Mouse (Mus musculus): ENCODE data around the gene Pias3. TPM values are rescaled to one million over a fixed set of nuclear protein-coding genes. Genes with fewer than 3 reads are reported as not detected.
"Not testable (repeated sequence)": the region's sequence is repeated elsewhere in the genome, so short reads cannot be mapped to it uniquely, and the experiment has no call there.

The Pias3 gene
- polyA plus RNA-seq (2012; rRNA removed) (100 and 112 TPM in 2 replicates), polyA plus RNA-seq (2014; fragmentation: Nextera tagmentation; extraction: Ambion mirVana) (52.2 and 53.4 TPM in 2 replicates)

DNA sequence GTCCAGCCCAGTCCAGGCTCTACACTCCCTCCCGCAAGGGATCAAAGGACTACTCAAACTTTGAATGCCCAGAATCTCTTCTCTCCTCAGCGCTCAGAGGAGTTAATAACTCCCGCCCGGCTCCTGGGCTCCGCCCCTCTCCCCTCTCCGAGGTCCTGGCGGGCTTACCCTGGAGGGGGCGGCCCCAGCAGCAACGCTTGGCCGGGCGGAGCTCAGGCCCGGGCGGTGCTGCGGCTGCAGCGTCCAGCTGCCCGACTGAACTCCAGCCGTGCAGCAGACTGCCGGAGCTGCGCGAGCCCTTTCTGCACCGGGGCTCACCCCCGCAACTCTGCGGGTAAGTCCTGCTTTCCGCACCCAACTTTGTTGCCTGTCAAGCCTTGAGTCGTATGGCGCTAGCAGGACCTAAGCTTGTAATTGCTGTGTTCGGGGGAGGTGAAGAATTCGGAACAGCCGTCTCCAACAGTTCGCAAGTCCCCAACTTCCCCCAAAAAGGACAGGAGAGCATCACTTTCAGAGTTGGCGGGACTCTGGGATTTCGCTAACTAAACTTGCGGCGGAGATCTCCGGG, at the start of gene Pias3:
TSS of gene Pias3 (plus strand) at position 187 of the 568 bp plus-strand sequence.
- Histone ChIP-seq H3K9me3 (ENCODE audit: control insufficient read depth, low read length) (no peaks in the 10 kb centered on the region), H3K27ac (replicated peaks; ENCODE audit: low read depth, low read length) (peak within 1 kb of the TSS; percentile 91), H3K36me3 (ENCODE audit: control insufficient read depth, insufficient read depth, low read length) (peaks cover 20% of the 10 kb centered on the region), H3K4me2 (replicated peaks; ENCODE audit: low read depth, low read length, severe bottlenecking) (peak within 1 kb of the TSS; percentile 72), H3K9ac (ENCODE audit: low read depth, low read length, severe bottlenecking) (peak within 1 kb of the TSS; percentile 79), H3K4me1 (ENCODE audit: control insufficient read depth, insufficient read depth, low read length) (peaks cover 14% of the 10 kb centered on the region), H3K27me3 (ENCODE audit: control insufficient read depth, insufficient read depth, low read length) (no peaks in the 10 kb centered on the region), H3K4me3 (replicated peaks; ENCODE audit: low read length) (peak within 1 kb of the TSS; percentile 81)
- DNase-seq (ENCODE audit: low spot score) (peak; percentile 88), ATAC-seq (ENCODE audit: low FRiP score, low read depth) (peak; percentile 85)
- under 1% methylated on average over 35 of the region's 35 CpGs for WGBS
- TF ChIP-seq POLR2A (IDR thresholded peaks at IDR 0.05; ENCODE audit: borderline replicate concordance, extremely low read depth, insufficient read depth, insufficient read length), result 0 out of 2 replicates have a peak, but pooled peaks have one; percentile 70

DNA sequence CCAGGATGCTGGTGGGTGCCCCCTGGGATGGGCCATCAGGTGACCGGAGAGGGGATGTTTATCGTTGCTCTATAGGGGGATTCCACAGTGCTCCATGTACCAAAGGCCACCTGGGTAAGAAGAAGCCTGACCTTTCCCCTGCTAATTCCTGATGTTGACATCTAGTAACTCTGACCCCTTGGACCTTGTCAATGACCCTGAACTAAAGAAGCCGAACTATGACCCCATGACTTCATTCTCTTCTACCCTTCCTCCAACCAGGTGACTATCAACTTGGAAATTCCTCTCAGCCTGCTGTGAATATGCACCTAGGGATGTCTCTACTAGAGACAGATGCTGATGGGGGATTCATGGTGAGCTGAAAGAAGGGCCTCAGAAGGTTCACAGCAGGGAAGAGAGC, 48.8 kb upstream of the Pias3 start:
- H3K27ac ChIP-seq (replicated peaks; ENCODE audit: low read depth, low read length), result no peak overlapping the region
- H3K36me3 ChIP-seq (ENCODE audit: control insufficient read depth, insufficient read depth, low read length), result peaks cover 35% of the 10 kb centered on the region
- ATAC-seq (ENCODE audit: low FRiP score, low read depth), result no peak
- DNase-seq (ENCODE audit: low spot score), result no peak
- H3K4me1 ChIP-seq (ENCODE audit: control insufficient read depth, insufficient read depth, low read length), result 0 out of 2 replicates have a peak, but pooled peaks cover 5% of the 10 kb centered on the region
- 90% methylated on average over 3 of the region's 3 CpGs for WGBS
- no peak for TF ChIP-seq POLR2A (IDR thresholded peaks at IDR 0.05; ENCODE audit: borderline replicate concordance, extremely low read depth, insufficient read depth, insufficient read length)
- no peaks in the 10 kb centered on the region for H3K27me3 ChIP-seq (ENCODE audit: control insufficient read depth, insufficient read depth, low read length)
- no peak overlapping the region for H3K4me3 ChIP-seq (replicated peaks; ENCODE audit: low read length)
- no peaks in the 10 kb centered on the region for H3K9me3 ChIP-seq (ENCODE audit: control insufficient read depth, low read length)
- no peak overlapping the region for H3K4me2 ChIP-seq (replicated peaks; ENCODE audit: low read depth, low read length, severe bottlenecking)
- H3K9ac ChIP-seq (ENCODE audit: low read depth, low read length, severe bottlenecking), result no peak overlapping the region

DNA sequence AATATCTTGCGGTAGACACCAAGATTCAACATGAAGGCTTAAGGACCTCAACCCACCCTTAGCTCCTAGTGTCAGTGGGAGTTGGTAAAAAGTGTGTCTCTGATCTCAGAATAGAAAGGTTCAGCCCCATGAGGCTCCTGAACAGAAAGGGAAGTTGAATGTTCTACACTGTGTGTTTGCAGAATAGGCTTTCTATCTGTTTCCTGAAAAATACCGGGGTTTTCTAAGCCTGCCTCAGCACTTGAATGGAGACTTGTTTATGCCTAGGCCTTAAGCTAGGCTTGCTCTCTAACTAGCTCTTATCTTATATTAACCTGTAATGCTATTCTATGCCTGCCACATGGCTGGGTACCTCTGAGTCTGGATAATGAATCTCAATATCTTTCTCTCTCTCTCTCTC, 35.3 kb upstream of the Pias3 start:
- H3K9ac ChIP-seq (ENCODE audit: low read depth, low read length, severe bottlenecking), result no peak overlapping the region
- no peak overlapping the region for H3K27ac ChIP-seq (replicated peaks; ENCODE audit: low read depth, low read length)
- no peak for DNase-seq (ENCODE audit: low spot score)
- 0 out of 2 replicates have a peak, but pooled peaks cover 4% of the 10 kb centered on the region for H3K36me3 ChIP-seq (ENCODE audit: control insufficient read depth, insufficient read depth, low read length)
- H3K4me2 ChIP-seq (replicated peaks; ENCODE audit: low read depth, low read length, severe bottlenecking), result no peak overlapping the region
- H3K4me1 ChIP-seq (ENCODE audit: control insufficient read depth, insufficient read depth, low read length), result peaks cover 16% of the 10 kb centered on the region
- H3K9me3 ChIP-seq (ENCODE audit: control insufficient read depth, low read length), result no peaks in the 10 kb centered on the region
- H3K4me3 ChIP-seq (replicated peaks; ENCODE audit: low read length), result no peak overlapping the region
- 84% methylated on average over 2 of the region's 2 CpGs for WGBS
- TF ChIP-seq POLR2A (IDR thresholded peaks at IDR 0.05; ENCODE audit: borderline replicate concordance, extremely low read depth, insufficient read depth, insufficient read length), result no peak
- ATAC-seq (ENCODE audit: low FRiP score, low read depth), result no peak
- no peaks in the 10 kb centered on the region for H3K27me3 ChIP-seq (ENCODE audit: control insufficient read depth, insufficient read depth, low read length)

DNA sequence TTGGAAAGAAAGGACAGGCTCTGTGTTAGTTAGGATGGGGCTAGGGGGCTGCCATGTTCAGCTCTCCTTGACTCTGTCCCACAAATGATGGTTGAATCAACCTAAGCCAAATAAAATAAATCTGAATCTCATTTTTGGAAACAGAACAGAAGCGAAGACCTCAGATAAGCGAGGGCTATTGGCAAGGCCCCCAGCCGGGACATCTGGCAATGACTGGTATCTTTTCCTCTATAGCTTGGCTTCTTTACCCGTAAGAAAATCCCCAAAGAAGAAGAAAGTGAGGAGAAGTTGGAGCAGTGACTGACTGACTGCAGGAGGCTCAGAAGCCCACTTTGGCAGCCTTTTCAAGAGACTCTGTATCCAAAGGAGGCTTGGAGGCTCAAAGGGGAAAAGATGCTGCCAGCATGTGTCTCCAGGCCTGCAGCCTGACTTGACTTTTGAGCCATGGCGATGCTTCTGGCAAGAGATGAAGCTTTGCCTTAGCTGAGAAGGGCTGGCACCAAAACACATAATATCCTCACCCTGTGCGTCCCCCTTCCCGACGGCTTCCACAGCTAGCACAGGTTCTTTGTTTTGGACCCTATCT, 33.4 kb upstream of the Pias3 start:
- Histone ChIP-seq H3K4me2 (replicated peaks; ENCODE audit: low read depth, low read length, severe bottlenecking) (peak overlapping the region; percentile 52), H3K9ac (ENCODE audit: low read depth, low read length, severe bottlenecking) (peak overlapping the region; percentile 37; the same call in 1 of the 2 replicates), H3K36me3 (ENCODE audit: control insufficient read depth, insufficient read depth, low read length) (no peaks in the 10 kb centered on the region), H3K27ac (replicated peaks; ENCODE audit: low read depth, low read length) (peak overlapping the region; percentile 86), H3K4me3 (replicated peaks; ENCODE audit: low read length) (peak overlapping the region; percentile 23), H3K9me3 (ENCODE audit: control insufficient read depth, low read length) (no peaks in the 10 kb centered on the region), H3K4me1 (ENCODE audit: control insufficient read depth, insufficient read depth, low read length) (peaks cover 16% of the 10 kb centered on the region), H3K27me3 (ENCODE audit: control insufficient read depth, insufficient read depth, low read length) (no peaks in the 10 kb centered on the region)
- TF ChIP-seq POLR2A (IDR thresholded peaks at IDR 0.05; ENCODE audit: borderline replicate concordance, extremely low read depth, insufficient read depth, insufficient read length), result no peak
- no peak for DNase-seq (ENCODE audit: low spot score)
- WGBS, result 45% methylated on average over 8 of the region's 8 CpGs
- ATAC-seq (ENCODE audit: low FRiP score, low read depth), result no peak

DNA sequence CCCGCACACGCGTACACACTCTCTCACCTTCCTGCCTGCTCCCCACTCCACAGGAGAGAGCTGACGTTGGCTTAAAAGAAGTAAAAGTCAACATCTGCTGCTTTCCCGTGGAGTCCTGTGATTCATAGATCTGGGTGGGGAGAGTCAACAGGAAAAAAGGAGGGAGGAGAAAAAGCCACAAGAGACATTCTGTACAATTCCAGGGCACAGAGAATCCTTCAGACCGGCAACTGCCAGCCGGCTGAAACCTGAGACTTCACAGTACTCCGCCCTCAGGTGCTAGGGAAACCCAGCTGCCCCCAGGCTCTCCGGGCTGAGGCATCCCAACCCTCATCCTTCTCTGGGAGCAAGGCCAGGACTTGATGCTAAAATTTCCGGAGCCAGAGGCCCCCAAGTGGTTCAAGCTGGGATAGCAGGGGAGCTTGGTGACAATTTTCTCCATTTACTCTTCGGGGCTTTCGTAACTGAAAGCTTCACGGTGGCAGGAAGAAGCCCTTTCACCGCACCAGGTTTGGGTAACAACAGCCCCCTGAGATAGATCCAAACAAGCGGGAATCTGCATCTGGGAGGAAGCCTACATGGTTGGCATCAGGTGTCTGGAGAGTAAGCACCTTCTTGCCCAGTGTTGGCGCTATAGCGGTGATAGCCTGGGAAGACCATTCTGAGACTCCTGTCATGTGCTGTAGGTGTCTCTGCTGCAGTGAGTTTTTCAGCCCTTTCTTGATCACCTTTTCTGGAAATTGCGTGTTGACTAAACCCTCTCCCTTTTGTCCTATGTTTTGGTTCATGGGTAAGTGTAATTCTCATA, 32.5 kb upstream of the Pias3 start:
- whole genome bisulfite sequencing, result 5% methylated on average over 18 of the region's 18 CpGs
- no peaks in the 10 kb centered on the region for H3K36me3 ChIP-seq (ENCODE audit: control insufficient read depth, insufficient read depth, low read length)
- peak overlapping the region; percentile 86 for H3K27ac ChIP-seq (replicated peaks; ENCODE audit: low read depth, low read length)
- peak overlapping the region; percentile 37; the same call in 1 of the 2 replicates for H3K9ac ChIP-seq (ENCODE audit: low read depth, low read length, severe bottlenecking)
- ATAC-seq (ENCODE audit: low FRiP score, low read depth) (peak; percentile 92), DNase-seq (ENCODE audit: low spot score) (peak; percentile 93)
- peaks cover 16% of the 10 kb centered on the region for H3K4me1 ChIP-seq (ENCODE audit: control insufficient read depth, insufficient read depth, low read length)
- H3K4me3 ChIP-seq (replicated peaks; ENCODE audit: low read length), result peak overlapping the region; percentile 23
- H3K27me3 ChIP-seq (ENCODE audit: control insufficient read depth, insufficient read depth, low read length), result no peaks in the 10 kb centered on the region
- H3K9me3 ChIP-seq (ENCODE audit: control insufficient read depth, low read length), result no peaks in the 10 kb centered on the region
- no peak for TF ChIP-seq POLR2A (IDR thresholded peaks at IDR 0.05; ENCODE audit: borderline replicate concordance, extremely low read depth, insufficient read depth, insufficient read length)
- peak overlapping the region; percentile 52 for H3K4me2 ChIP-seq (replicated peaks; ENCODE audit: low read depth, low read length, severe bottlenecking)

DNA sequence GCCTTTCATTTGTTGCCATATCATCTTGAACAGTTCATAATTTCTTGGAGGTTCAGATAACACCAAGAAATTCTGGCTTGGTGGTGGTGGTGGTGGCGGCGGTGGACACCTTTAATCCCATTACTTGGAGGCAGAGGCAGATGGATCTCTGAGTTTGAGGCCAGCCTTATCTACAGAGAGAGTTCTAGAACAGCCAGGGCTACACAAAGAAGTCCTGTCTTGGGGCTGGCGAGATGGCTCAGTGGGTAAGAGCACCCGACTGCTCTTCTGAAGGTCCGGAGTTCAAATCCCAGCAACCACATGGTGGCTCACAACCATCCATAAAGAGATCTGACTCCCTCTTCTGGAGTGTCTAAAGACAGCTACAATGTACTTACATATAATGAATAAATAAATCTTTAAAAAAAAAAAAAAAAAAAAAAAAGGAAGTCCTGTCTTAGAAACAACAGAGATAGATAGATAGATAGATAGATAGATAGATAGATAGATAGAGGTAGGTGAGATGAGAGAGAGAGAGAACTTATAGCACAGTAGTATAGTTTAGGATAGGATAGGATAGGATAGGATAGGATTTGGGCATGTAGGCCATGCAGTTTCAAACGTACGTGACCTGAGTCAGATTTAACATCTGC, 30.3 kb upstream of the Pias3 start:
- ATAC-seq (ENCODE audit: low FRiP score, low read depth); H3K36me3 ChIP-seq (ENCODE audit: control insufficient read depth, insufficient read depth, low read length); H3K4me3 ChIP-seq (replicated peaks; ENCODE audit: low read length); H3K27ac ChIP-seq (replicated peaks; ENCODE audit: low read depth, low read length); H3K4me2 ChIP-seq (replicated peaks; ENCODE audit: low read depth, low read length, severe bottlenecking); H3K9me3 ChIP-seq (ENCODE audit: control insufficient read depth, low read length); H3K9ac ChIP-seq (ENCODE audit: low read depth, low read length, severe bottlenecking); DNase-seq (ENCODE audit: low spot score); H3K27me3 ChIP-seq (ENCODE audit: control insufficient read depth, insufficient read depth, low read length): not testable (repeated sequence)
- WGBS, result 86% methylated on average over 7 of the region's 7 CpGs
- peaks cover 24% of the 10 kb centered on the region for H3K4me1 ChIP-seq (ENCODE audit: control insufficient read depth, insufficient read depth, low read length)
